Mouse (Mus musculus): ENCODE results near the gene Gm826.
A peak's percentile ranks its signal among the peaks of the same experiment; 100 is the strongest.

Gene Gm826

GRCm38 (mm10) chr2:160354319-160354718 lies 20.4 kb upstream of the Gm826 start:
- DNase-seq (ENCODE audit: low read depth in 1 of 2, low spot score in 2 of 2): no peak

DNA sequence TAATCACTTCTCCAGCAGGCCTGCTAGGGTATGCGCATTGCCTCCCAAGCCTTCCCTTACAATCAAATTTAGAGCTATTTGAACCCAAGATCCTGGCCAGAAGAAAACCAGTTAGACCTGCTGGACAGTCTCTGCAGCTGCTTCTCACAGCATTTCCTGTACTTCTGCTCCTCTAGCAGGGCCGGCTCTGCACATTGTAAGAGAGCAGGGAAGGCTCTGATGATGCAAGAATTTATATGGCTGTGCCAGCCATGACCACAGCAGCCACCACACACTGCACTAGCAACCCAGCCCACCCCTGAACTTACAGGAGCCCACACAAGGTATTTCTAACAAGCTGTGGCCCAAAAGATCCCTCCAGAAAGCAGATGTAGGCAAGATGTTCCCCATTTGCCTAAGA lies 19.6 kb upstream of the Gm826 start:
- DNase-seq (ENCODE audit: low read depth in 1 of 2, low spot score in 2 of 2): no peak

- DNase-seq (ENCODE audit: low read depth in 1 of 2, low spot score in 2 of 2): no peak
Measured at GRCm38 (mm10) chr2:160351038-160351574, 17.1 kb upstream of the Gm826 start.

GRCm38 (mm10) chr2:160349578-160349977 lies 15.6 kb upstream of the Gm826 start:
- no peak for DNase-seq (ENCODE audit: low read depth in 1 of 2, low spot score in 2 of 2)

GRCm38 (mm10) chr2:160348796-160349195 lies 14.8 kb upstream of the Gm826 start:
- no peak for DNase-seq (ENCODE audit: low read depth in 1 of 2, low spot score in 2 of 2)

- no peak for DNase-seq (ENCODE audit: low read depth in 1 of 2, low spot score in 2 of 2)
Measured at GRCm38 (mm10) chr2:160348072-160348604, 14.2 kb upstream of the Gm826 start.

DNA sequence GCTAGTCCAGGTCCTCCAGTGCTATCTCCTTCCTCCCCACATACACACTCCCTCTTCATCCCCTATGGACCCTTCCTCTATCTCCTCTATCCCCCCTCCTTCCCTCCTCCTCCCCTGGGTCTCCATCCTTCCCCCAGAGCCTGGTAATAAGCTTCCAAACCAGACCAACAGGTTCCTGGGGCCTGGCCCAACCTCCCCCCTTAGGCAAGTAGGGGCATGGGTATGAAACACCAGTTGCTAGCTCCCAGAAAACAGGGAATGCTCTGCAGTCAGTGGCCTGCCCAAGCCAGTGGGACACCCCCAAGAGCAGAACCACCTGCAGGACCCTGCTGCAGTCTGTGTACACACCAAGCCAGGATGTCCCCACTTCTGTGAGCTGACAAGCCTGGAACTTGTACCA lies 11.7 kb upstream of the Gm826 start:
- DNase-seq (ENCODE audit: low read depth in 1 of 2, low spot score in 2 of 2): no peak

DNA sequence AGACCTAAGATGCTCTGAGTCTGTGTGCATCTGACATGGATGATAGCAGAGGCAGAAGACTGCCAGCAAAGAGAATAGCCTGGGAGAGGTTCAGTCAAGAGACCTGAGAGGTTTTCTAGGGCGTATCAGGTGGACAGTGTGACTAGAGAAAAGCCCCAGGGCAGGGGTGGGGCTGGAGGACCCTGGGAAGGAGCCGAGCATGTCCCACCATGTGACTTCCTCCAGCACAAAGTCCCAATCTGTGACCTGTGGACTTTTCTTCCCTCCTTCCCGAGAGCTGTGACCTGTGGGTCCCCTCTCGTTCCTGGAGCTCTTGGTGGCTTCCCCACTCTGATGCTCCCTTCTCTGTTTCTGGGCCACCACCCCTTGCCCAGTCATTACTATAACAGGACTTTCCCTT lies 6.2 kb upstream of the Gm826 start:
- DNase-seq (ENCODE audit: low read depth in 1 of 2, low spot score in 2 of 2): no peak

- no peak for DNase-seq (ENCODE audit: low read depth in 1 of 2, low spot score in 2 of 2)
Measured at GRCm38 (mm10) chr2:160339595-160339994, 5.6 kb upstream of the Gm826 start.

- DNase-seq (ENCODE audit: low read depth in 1 of 2, low spot score in 2 of 2): no peak
Measured at GRCm38 (mm10) chr2:160336053-160336452, 2.1 kb upstream of the Gm826 start.

DNA sequence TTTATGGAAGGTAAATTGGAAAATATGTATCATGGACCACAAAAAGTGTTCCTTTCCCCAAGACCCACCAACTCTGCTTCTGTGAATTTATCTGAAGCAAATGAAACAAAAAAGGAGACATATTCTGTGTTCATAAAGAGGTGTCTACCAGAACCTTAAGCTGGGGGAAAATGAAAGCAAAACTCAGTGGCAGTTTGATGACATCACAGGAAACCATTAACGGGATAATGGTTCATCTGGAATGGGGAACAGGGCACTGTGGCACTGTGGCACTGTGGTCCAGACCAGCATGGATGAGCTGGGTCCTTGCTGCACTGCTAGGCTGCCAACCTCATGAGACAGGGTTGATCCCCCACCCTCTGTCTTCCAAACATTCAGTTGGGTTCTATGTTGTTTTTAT lies 1.1 kb upstream of the Gm826 start:
- no peak for DNase-seq (ENCODE audit: low read depth in 1 of 2, low spot score in 2 of 2)

GRCm38 (mm10) chr2:160332516-160333325 lies 1.2 kb downstream of the Gm826 start:
- no peak for DNase-seq (ENCODE audit: low read depth in 1 of 2, low spot score in 2 of 2)

DNA sequence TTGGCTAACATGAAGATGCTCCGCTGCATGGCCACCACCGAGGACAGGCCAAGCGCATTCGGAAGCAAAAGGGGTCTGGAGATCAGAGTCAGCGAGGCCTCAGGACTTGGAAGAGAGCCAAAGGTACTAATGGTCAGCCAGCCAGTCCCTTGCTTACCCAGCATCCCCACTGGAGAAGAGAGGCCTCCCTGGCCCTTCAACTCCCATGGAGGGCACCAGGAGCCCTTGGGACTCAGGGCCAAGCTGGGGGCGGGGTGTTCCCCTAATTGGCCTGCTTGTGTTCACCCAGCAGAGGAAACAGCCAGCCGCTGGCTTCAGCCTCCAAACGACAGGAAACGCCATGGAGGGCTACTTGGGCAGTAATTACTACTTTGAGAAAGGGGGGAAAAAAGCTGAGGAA lies 5.1 kb downstream of the Gm826 start:
- DNase-seq (ENCODE audit: low read depth in 1 of 2, low spot score in 2 of 2): no peak

DNA sequence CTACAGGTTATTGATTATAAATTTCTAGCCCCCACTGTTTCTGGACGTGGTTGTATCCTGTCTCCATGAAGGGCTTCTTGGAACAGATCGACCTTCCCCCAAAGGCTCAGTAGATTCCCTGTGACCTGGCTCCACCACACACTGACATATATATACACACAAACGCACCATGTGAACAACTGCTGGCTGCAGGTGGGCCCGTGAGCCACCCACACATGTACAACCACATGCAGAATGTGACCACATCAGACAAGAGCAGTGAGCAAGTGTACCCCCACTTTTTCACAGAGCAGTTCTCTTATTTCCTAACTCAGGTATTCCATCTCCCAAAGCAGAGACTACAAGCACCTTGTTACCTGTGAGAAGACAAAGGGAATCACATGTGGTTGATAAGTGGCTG lies 6.2 kb downstream of the Gm826 start:
- DNase-seq (ENCODE audit: low read depth in 1 of 2, low spot score in 2 of 2): no peak

- DNase-seq (ENCODE audit: low read depth in 1 of 2, low spot score in 2 of 2): no peak
Measured at GRCm38 (mm10) chr2:160327167-160327566, 6.8 kb downstream of the Gm826 start.

DNA sequence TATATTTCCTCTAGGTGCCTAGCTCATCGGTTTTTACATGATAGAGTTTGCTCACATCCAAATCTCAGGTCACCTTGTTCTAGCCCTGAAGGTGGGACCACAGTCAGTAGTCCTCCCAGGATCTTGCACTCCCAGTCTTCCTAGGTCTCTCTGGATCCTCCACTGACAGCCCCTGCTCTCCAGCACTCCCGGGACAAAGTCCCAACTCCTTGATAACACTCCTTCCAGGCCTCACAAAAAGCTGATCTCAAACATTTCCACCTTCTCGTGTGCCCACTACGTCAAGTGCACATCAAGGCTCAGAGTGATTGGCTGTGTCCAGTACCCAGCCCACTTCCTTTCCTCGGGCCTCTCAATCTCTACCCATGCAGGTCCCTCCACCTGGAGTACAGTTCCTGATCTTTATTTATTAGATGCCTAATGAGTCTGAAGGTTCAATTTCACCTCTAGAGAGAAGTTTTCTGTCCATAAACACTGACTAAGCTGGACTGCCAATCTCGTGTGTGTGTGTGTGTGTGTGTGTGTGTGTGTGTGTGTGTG lies 8.8 kb downstream of the Gm826 start:
- DNase-seq (ENCODE audit: low read depth in 1 of 2, low spot score in 2 of 2): no peak

DNA sequence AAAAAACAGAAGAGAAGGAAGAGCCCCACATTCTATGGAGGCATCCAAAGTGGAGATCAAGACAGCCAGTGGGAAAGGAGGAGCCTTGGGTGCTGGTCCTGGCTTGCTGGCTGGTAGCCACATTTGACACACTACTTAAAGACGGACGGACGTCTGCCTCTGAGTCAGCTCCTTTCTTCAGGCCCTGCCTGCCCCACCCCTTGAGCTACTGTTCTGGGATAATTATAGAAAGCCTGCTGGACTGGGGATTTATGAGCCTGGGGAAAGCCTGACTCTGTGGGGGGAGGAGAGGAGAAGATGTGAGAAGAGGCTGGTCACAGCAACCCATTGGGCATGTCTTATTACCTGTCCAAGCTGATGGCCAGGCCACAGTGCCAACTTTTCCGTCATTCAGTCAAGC lies 12.1 kb downstream of the Gm826 start:
- DNase-seq (ENCODE audit: low read depth in 1 of 2, low spot score in 2 of 2): no peak

DNA sequence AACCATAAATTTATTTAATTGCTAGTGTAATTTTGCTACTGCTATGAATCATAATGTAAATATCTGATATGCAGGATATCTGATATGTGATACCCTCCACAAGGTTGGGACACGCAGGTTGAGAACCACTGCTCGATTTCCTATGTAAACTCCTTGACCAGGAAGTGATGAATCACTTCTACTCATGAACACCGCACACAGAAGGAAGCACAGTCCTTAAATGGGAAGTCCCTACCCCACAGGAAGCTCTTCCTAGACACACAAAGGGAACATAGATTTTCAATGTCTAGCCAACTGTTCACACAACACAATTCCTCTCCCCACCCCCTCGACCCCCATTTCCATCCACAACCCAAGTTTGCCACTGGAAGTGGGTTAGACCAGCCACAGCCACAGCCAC lies 15.7 kb downstream of the Gm826 start:
- DNase-seq (ENCODE audit: low read depth in 1 of 2, low spot score in 2 of 2): no peak

DNA sequence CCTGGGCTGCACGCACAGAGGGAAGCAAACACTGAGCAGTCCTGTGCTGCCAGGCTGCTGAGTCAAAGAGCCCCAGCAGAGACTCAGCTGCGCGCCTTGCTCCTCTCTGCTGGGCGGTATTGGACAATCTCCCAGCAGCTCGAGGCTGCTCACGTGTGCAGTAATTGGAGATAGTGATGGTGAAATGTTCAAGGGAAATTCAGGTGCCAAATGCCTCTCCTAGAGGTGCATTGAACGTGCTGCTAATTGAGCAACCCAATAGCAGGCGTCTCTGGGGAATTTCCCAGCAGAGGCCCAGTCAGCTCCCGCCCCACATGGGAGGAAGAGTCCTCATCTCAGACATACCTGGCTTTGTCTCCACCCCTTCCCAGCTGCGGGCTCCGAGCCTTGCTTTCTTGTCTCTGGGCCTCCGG lies 20.4 kb downstream of the Gm826 start:
- no peak for DNase-seq (ENCODE audit: low read depth in 1 of 2, low spot score in 2 of 2)

DNA sequence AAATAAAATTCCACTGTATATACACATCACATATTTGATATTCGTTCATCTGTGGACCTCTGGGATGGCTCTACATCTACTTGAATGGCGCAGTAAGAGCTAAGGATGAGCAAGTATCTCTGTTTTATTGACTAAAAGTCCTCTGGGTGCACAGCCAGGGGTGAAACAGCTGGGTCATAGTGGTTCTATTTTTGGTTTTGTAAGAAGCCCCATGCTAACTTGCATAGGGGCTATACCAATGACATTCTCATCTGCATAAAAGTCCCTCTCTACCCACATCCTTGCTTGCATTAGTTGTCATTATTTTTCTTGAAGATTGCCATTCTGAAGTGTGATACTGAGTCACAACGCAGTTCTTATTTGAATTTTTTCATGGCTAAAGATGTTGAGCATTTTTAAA lies 28.9 kb downstream of the Gm826 start:
- no peak for DNase-seq (ENCODE audit: low read depth in 1 of 2, low spot score in 2 of 2)

DNA sequence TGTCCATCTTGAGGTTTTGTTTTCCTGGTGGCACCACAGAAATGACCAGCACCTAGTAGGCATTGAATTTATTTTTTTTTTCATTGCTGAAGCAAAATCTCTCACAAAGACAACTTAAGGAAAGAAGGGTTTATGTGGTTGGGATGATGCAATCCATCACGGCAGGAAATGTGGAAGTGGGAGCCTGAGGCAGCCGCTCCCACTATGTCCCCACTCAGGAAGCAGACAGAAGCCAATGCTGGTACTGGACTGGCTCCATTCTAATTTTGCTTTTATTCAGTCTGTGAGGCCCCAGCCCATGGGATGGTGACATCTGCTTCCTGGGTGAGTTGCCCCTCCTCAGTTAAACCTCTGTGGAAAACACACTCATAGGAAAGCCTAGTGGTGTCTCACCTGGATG lies 30.0 kb downstream of the Gm826 start:
- peak; percentile 22 to 34 for DNase-seq (ENCODE audit: low read depth in 1 of 2, low spot score in 2 of 2)

DNA sequence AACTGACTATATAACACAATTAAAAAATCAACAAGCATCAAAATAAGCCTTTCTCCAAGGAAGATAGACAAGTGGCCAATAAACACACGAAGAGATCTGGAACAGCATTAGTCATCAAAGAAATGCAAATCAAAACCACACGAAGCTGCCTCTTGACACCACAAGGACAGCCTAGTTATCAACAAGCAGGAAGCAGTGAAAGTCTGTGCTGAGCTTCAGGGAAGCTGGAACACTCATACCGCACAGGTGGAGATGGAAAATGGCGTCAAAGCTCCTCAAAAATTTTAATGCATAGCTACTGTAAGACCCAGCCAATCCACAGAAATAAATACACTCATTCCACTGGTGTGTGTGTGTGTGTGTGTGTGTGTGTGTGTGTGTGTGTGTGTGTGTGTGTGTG lies 31.9 kb downstream of the Gm826 start:
- no peak for DNase-seq (ENCODE audit: low read depth in 1 of 2, low spot score in 2 of 2)

DNA sequence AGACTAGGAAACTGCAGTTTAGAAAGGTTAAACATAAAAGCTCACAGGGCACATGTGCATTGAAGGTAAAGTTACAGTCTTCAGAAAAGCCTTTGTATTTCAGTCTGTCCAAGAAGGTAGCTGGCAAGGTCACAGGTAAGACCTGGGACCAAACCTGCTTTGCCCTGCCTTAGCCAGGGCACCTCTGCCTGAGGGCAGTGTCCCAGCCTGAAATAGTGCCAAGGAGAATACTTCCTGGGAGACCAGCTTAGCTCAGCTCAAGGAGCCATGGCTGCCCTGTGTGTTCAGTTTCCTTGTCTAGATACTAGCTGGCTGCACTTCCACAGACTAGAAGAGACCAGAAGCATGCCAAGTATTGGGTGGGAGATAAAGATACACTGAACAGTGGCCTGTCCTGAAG lies 35.4 kb downstream of the Gm826 start:
- no peak for DNase-seq (ENCODE audit: low read depth in 1 of 2, low spot score in 2 of 2)
